Mouse (Mus musculus) hindbrain, embryonic 16.5 days (tissue): Measurements from ENCODE around the gene Krba1. TPM values are rescaled to one million over a fixed set of nuclear protein-coding genes. Genes with fewer than 3 reads are reported as not detected.

ENCODE experiments used
- ATAC-seq: fragments of 200-750 bp; cut with Nextera tagmentation; 2 replicates; pipeline ENCODE4 v1.8.0; 2017; ENCODE audit warnings: moderate TSS enrichment, moderate library complexity
- H3K27ac ChIP-seq: fragments of 300-500 bp; sonication (generic); 2 replicates; pipeline ENCODE4 v1.5.1; 2014; ENCODE audit warnings: low read depth, mild to moderate bottlenecking, control low read depth, low read length, moderate library complexity
- H3K27me3 ChIP-seq: fragments of 300-500 bp; sonication (generic); replicated peaks from 2 replicates; pipeline ENCODE4 v1.6.1; 2014; ENCODE audit warnings: low read length; ENCODE audit not compliant: control insufficient read depth, insufficient read depth
- H3K36me3 ChIP-seq: fragments of 300-500 bp; sonication (generic); 2 replicates; pipeline ENCODE4 v1.6.1; 2014; ENCODE audit warnings: mild to moderate bottlenecking, low read length, moderate library complexity, mixed read lengths; ENCODE audit not compliant: control insufficient read depth, insufficient read depth
- H3K4me1 ChIP-seq: fragments of 300-500 bp; sonication (generic); 2 replicates; pipeline ENCODE4 v1.6.1; 2014; ENCODE audit warnings: low read depth, low read length; ENCODE audit not compliant: control insufficient read depth, insufficient read depth
- H3K4me2 ChIP-seq: fragments of 300-500 bp; sonication (generic); 2 replicates; pipeline ENCODE4 v1.6.1; 2014; ENCODE audit warnings: mild to moderate bottlenecking, low read length, control low read depth, moderate library complexity
- H3K4me3 ChIP-seq: fragments of 300-500 bp; sonication (generic); 2 replicates; pipeline ENCODE4 v1.5.1; 2014; ENCODE audit warnings: mild to moderate bottlenecking, low read length, control low read depth, moderate library complexity
- H3K9ac ChIP-seq: fragments of 300-500 bp; sonication (generic); 2 replicates; pipeline ENCODE4 v1.6.1; 2014; ENCODE audit warnings: low read depth, mild to moderate bottlenecking, control low read depth, low read length, moderate library complexity
- H3K9me3 ChIP-seq: fragments of 300-500 bp; sonication (generic); 2 replicates; pipeline ENCODE4 v1.6.1; 2014; ENCODE audit warnings: mild to moderate bottlenecking, low read length, moderate library complexity; ENCODE audit not compliant: control insufficient read depth
- WGBS: fragments of 180-500 bp; shearing (Covaris S2); extraction: QIAGEN DNeasy Blood & Tissue Kit; methylation state at CpG from one replicate; pipeline ENCODE4 v1.1.7; 2014; 5-methylcytosine and 5-hydroxymethylcytosine counted together
- polyA plus RNA-seq: library from polyadenylated mRNA; unstranded; fragments of >200 nt; fragmentation: Nextera tagmentation; extraction: Ambion mirVana; gene quantifications from 2 replicates; pipeline ENCODE4 v1.2.1, GENCODE M21; 2015

The Krba1 gene
- polyA plus RNA-seq, 1 experiment from 2014 or later, result 27.6 TPM

GRCm38 (mm10) chr6:48416486-48416885 is 21.1 kb downstream of the Krba1 start:
- Histone ChIP-seq H3K9me3 (no peaks in the 10 kb centered on the region), H3K4me3 (no peak overlapping the region), H3K27ac (no peak overlapping the region), H3K4me2 (no peak overlapping the region), H3K36me3 (peaks cover 45% of the 10 kb centered on the region), H3K27me3 (no peaks in the 10 kb centered on the region), H3K4me1 (no peaks in the 10 kb centered on the region), H3K9ac (no peak overlapping the region)
- whole genome bisulfite sequencing, result 68% methylated on average over 2 of the region's 2 CpGs
- no peak for ATAC-seq

- no peak overlapping the region for H3K4me2 ChIP-seq
- ATAC-seq, result peak; percentile 32; the same call in 1 of the 2 replicates
- H3K9ac ChIP-seq, result no peak overlapping the region
- no peaks in the 10 kb centered on the region for H3K9me3 ChIP-seq
- no peak overlapping the region for H3K4me3 ChIP-seq
- H3K36me3 ChIP-seq, result peaks cover 15% of the 10 kb centered on the region
- no peaks in the 10 kb centered on the region for H3K27me3 ChIP-seq
- no peaks in the 10 kb centered on the region for H3K4me1 ChIP-seq
- WGBS, result 13% methylated on average over 2 of the region's 2 CpGs
- no peak overlapping the region for H3K27ac ChIP-seq
Observed at GRCm38 (mm10) chr6:48420647-48421046, 25.3 kb downstream of the Krba1 start.

DNA sequence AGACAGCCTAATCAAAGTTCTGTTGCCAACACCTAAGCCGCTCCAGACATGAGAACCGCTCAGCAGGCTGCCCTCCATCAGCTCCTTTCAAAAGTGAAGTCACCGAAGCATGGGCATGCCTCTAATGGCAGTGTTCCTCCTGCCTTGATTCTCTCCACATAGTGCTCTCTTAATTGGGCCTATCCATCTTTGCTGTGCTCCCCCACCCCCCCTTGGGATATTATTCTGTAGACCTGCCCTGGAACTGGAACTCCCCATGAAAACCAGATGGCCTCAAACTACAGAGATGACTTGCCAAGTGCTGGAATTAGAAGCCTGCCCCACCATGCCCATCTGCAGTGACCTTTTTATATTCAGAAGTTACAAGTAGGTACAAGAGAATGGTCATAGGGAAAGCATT is 27.9 kb downstream of the Krba1 start:
- Histone ChIP-seq H3K36me3 (no peaks in the 10 kb centered on the region), H3K27ac (no peak overlapping the region), H3K4me1 (no peaks in the 10 kb centered on the region), H3K4me3 (no peak overlapping the region), H3K9me3 (no peaks in the 10 kb centered on the region), H3K27me3 (no peaks in the 10 kb centered on the region), H3K9ac (no peak overlapping the region), H3K4me2 (no peak overlapping the region)
- 78% methylated on average over 3 of the region's 3 CpGs for WGBS
- ATAC-seq, result no peak

DNA sequence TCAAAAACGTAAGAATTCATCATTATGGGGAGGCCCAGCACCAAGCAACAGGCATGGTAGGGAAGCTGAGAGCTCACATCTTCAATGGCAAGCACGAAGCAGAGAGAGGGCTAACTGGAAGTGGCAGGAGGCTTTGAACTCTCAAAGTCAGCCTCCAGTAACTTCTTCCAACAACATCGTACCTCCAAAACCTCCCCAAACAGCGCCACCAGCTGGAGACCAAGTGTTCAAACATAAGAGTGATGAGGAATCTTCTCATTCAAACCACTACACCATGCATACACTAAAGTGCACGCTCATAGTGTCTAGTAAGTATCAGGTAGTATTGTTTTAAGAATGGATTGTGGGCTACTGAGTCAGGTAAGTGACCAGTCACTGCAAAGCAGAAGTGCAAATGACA is 28.7 kb downstream of the Krba1 start:
- ATAC-seq, result no peak
- Histone ChIP-seq H3K4me3 (no peak overlapping the region), H3K36me3 (no peaks in the 10 kb centered on the region), H3K27me3 (no peaks in the 10 kb centered on the region), H3K27ac (no peak overlapping the region), H3K4me1 (no peaks in the 10 kb centered on the region), H3K9ac (no peak overlapping the region), H3K4me2 (no peak overlapping the region), H3K9me3 (no peaks in the 10 kb centered on the region)
- 65% methylated on average over 5 of the region's 5 CpGs for WGBS

DNA sequence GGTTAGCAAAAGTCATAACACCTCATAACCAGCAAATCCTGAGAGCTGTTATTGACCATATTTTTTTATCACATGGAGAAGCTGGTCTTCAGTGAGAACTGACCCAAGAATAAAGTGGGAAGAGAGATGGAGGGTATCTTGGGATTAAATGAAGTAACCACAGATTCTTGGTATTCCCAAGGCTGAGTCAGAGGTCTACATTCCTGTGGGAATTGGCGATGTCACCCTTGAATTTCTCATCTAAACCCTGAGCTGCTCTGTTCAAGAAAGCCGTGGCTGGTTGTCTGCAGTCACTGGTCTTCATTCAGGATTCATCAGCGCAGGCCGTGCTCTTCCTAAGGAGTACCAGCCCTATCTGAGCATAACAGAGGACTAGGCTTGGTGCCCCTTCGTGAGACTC is 31.6 kb downstream of the Krba1 start:
- Histone ChIP-seq H3K36me3 (no peaks in the 10 kb centered on the region), H3K9ac (no peak overlapping the region), H3K27ac (no peak overlapping the region), H3K27me3 (no peaks in the 10 kb centered on the region), H3K4me3 (no peak overlapping the region), H3K4me1 (no peaks in the 10 kb centered on the region), H3K4me2 (no peak overlapping the region), H3K9me3 (no peaks in the 10 kb centered on the region)
- WGBS, result 82% methylated on average over 5 of the region's 5 CpGs
- no peak for ATAC-seq

- no peaks in the 10 kb centered on the region for H3K36me3 ChIP-seq
- WGBS, result 63% methylated on average over 4 of the region's 4 CpGs
- no peaks in the 10 kb centered on the region for H3K9me3 ChIP-seq
- H3K27me3 ChIP-seq, result no peaks in the 10 kb centered on the region
- no peaks in the 10 kb centered on the region for H3K4me1 ChIP-seq
- no peak overlapping the region for H3K4me2 ChIP-seq
- no peak overlapping the region for H3K9ac ChIP-seq
- H3K27ac ChIP-seq, result no peak overlapping the region
- ATAC-seq, result no peak
- H3K4me3 ChIP-seq, result no peak overlapping the region
Observed at GRCm38 (mm10) chr6:48428769-48429557, 33.6 kb downstream of the Krba1 start.

DNA sequence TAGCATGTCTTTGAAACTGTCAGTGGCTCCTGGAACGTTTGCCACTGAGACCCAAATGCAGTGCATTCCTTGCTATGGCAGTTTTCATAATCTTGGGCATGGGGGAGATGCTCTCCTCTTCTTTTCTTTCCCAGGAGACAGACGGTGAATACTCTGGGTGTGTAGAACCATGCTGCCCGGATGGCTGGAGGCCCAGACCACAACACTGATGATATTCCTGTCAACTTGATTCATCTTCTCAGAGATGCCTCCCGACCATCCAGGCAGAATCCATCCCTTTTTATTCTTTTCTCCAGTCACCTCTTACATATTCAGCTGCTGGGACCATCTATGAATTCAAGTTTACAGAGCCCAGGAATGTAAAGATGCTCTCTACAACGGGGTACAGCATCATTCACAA is 35.4 kb downstream of the Krba1 start:
- ATAC-seq, result no peak

GRCm38 (mm10) chr6:48432893-48433816 is 37.8 kb downstream of the Krba1 start:
- Histone ChIP-seq H3K4me2 (no peak overlapping the region), H3K4me1 (no peaks in the 10 kb centered on the region), H3K27ac (no peak overlapping the region), H3K36me3 (peaks cover 3% of the 10 kb centered on the region), H3K4me3 (no peak overlapping the region), H3K27me3 (0 out of 2 replicates have a peak, but pooled peaks cover 2% of the 10 kb centered on the region), H3K9ac (no peak overlapping the region), H3K9me3 (no peaks in the 10 kb centered on the region)
- ATAC-seq, result no peak
- WGBS, result 69% methylated on average over 12 of the region's 12 CpGs

More for the DNA sequence above, 35.4 kb downstream of the Krba1 start:
- H3K27me3 ChIP-seq, result no peaks in the 10 kb centered on the region
- H3K9me3 ChIP-seq, result no peaks in the 10 kb centered on the region
- no peak overlapping the region for H3K27ac ChIP-seq
- no peak overlapping the region for H3K4me2 ChIP-seq
- H3K4me3 ChIP-seq, result no peak overlapping the region
- 70% methylated on average over 5 of the region's 5 CpGs for WGBS
- no peak overlapping the region for H3K9ac ChIP-seq
- H3K4me1 ChIP-seq, result no peaks in the 10 kb centered on the region
- H3K36me3 ChIP-seq, result no peaks in the 10 kb centered on the region

GRCm38 (mm10) chr6:48434651-48435050 is 39.3 kb downstream of the Krba1 start:
- Histone ChIP-seq H3K4me3 (no peak overlapping the region), H3K36me3 (peaks cover 12% of the 10 kb centered on the region), H3K27ac (no peak overlapping the region), H3K27me3 (peaks cover 2% of the 10 kb centered on the region; the same call in 1 of the 2 replicates), H3K4me1 (peaks cover 8% of the 10 kb centered on the region), H3K4me2 (no peak overlapping the region), H3K9me3 (no peaks in the 10 kb centered on the region), H3K9ac (no peak overlapping the region)
- ATAC-seq, result no peak
- WGBS, result 64% methylated on average over 6 of the region's 6 CpGs
